Mouse (Mus musculus) neural tube, embryonic 12.5 days (tissue): ENCODE results near the gene Mrrf. TPM values are rescaled to one million over a fixed set of nuclear protein-coding genes. Genes with fewer than 3 reads are reported as not detected.

Experiments used
- ATAC-seq: fragments of 200-750 bp; cut with Nextera tagmentation; 2 replicates; pipeline ENCODE4 v1.8.0; 2017; ENCODE audit warnings: low read depth, mild to moderate bottlenecking, moderate TSS enrichment, moderate library complexity; ENCODE audit not compliant: low FRiP score
- H3K27ac ChIP-seq: fragments of 300-500 bp; sonication (generic); 2 replicates; pipeline ENCODE4 v1.5.1; 2016
- H3K27me3 ChIP-seq: fragments of 300-500 bp; sonication (generic); replicated peaks from 2 replicates; pipeline ENCODE4 v1.6.1; 2016; ENCODE audit warnings: mild to moderate bottlenecking
- H3K36me3 ChIP-seq: fragments of 300-500 bp; sonication (generic); 2 replicates; pipeline ENCODE4 v1.6.1; 2016; ENCODE audit warnings: mild to moderate bottlenecking
- H3K4me1 ChIP-seq: fragments of 300-500 bp; sonication (generic); 2 replicates; pipeline ENCODE4 v1.6.1; 2016
- H3K4me2 ChIP-seq: fragments of 300-500 bp; sonication (generic); replicated peaks from 2 replicates; pipeline ENCODE4 v1.6.1; 2016; ENCODE audit warnings: mild to moderate bottlenecking
- H3K4me3 ChIP-seq: fragments of 300-500 bp; sonication (generic); 2 replicates; pipeline ENCODE4 v1.5.1; 2016
- H3K9ac ChIP-seq: fragments of 300-500 bp; sonication (generic); 2 replicates; pipeline ENCODE4 v1.6.1; 2016; ENCODE audit warnings: mild to moderate bottlenecking
- H3K9me3 ChIP-seq: fragments of 300-500 bp; sonication (generic); 2 replicates; pipeline ENCODE4 v1.6.1; 2016; ENCODE audit warnings: mild to moderate bottlenecking
- WGBS: fragments of 180-500 bp; shearing (Covaris S2); methylation state at CpG from one replicate; pipeline ENCODE4 v1.1.7; 2016; 5-methylcytosine and 5-hydroxymethylcytosine counted together
- polyA plus RNA-seq: library from polyadenylated mRNA; unstranded; fragments of >200 nt; fragmentation: Nextera tagmentation; extraction: Ambion mirVana; gene quantifications from 2 replicates; pipeline ENCODE4 v1.2.1, GENCODE M21; 2016

The Mrrf gene
- polyA plus RNA-seq, 1 experiment from 2014 or later, result 23.1 TPM

- no peak for ATAC-seq
- no peak overlapping the region for H3K4me2 ChIP-seq
- 50% methylated on average over 11 of the region's 11 CpGs for WGBS
- peaks cover 17% of the 10 kb centered on the region for H3K4me1 ChIP-seq
- no peak overlapping the region for H3K27ac ChIP-seq
- H3K9me3 ChIP-seq, result no peaks in the 10 kb centered on the region
- no peak overlapping the region for H3K9ac ChIP-seq
- H3K36me3 ChIP-seq, result no peaks in the 10 kb centered on the region
- H3K27me3 ChIP-seq, result peaks cover 50% of the 10 kb centered on the region
- no peak overlapping the region for H3K4me3 ChIP-seq
Measured at GRCm38 (mm10) chr2:36207071-36207470, 70.9 kb downstream of the Mrrf start.

GRCm38 (mm10) chr2:36210796-36211195 lies 74.6 kb downstream of the Mrrf start:
- H3K9me3 ChIP-seq, result no peaks in the 10 kb centered on the region
- WGBS, result under 1% methylated on average over 34 of the region's 34 CpGs
- peak overlapping the region; percentile 46 for H3K4me2 ChIP-seq
- no peak overlapping the region for H3K27ac ChIP-seq
- H3K36me3 ChIP-seq, result no peaks in the 10 kb centered on the region
- peaks cover 4% of the 10 kb centered on the region; the same call in 1 of the 2 replicates for H3K4me1 ChIP-seq
- peaks cover 37% of the 10 kb centered on the region for H3K27me3 ChIP-seq
- H3K9ac ChIP-seq, result no peak overlapping the region
- no peak overlapping the region for H3K4me3 ChIP-seq
- ATAC-seq, result no peak

GRCm38 (mm10) chr2:36211785-36212184 lies 75.6 kb downstream of the Mrrf start:
- Histone ChIP-seq H3K4me2 (no peak overlapping the region), H3K27me3 (peaks cover 37% of the 10 kb centered on the region)
- ATAC-seq, result no peak

GRCm38 (mm10) chr2:36213108-36213507 lies 76.9 kb downstream of the Mrrf start:
- Histone ChIP-seq H3K9ac (no peak overlapping the region), H3K4me2 (no peak overlapping the region), H3K9me3 (no peaks in the 10 kb centered on the region), H3K4me3 (no peak overlapping the region), H3K36me3 (no peaks in the 10 kb centered on the region), H3K4me1 (peaks cover 7% of the 10 kb centered on the region), H3K27ac (no peak overlapping the region), H3K27me3 (peaks cover 37% of the 10 kb centered on the region)
- WGBS, result 68% methylated on average over 7 of the region's 7 CpGs
- ATAC-seq, result no peak

More at GRCm38 (mm10) chr2:36211785-36212184, 75.6 kb downstream of the Mrrf start:
- Histone ChIP-seq H3K9ac (no peak overlapping the region), H3K27ac (no peak overlapping the region), H3K4me1 (peaks cover 7% of the 10 kb centered on the region; the same call in 1 of the 2 replicates), H3K9me3 (no peaks in the 10 kb centered on the region), H3K36me3 (no peaks in the 10 kb centered on the region), H3K4me3 (no peak overlapping the region)
- WGBS, result 7% methylated on average over 7 of the region's 7 CpGs

GRCm38 (mm10) chr2:36214023-36214422 lies 77.8 kb downstream of the Mrrf start:
- Histone ChIP-seq H3K36me3 (no peaks in the 10 kb centered on the region), H3K4me2 (no peak overlapping the region), H3K9me3 (no peaks in the 10 kb centered on the region), H3K4me1 (peaks cover 7% of the 10 kb centered on the region), H3K27ac (no peak overlapping the region), H3K4me3 (no peak overlapping the region), H3K9ac (no peak overlapping the region), H3K27me3 (peaks cover 37% of the 10 kb centered on the region)
- peak; percentile 65 for ATAC-seq
- WGBS, result 10% methylated on average over 8 of the region's 8 CpGs

- Histone ChIP-seq H3K27me3 (peaks cover 34% of the 10 kb centered on the region), H3K4me2 (no peak overlapping the region), H3K27ac (no peak overlapping the region), H3K4me1 (peaks cover 7% of the 10 kb centered on the region), H3K9me3 (no peaks in the 10 kb centered on the region), H3K9ac (no peak overlapping the region), H3K4me3 (no peak overlapping the region), H3K36me3 (no peaks in the 10 kb centered on the region)
- ATAC-seq, result no peak
- WGBS, result 65% methylated on average over 5 of the region's 5 CpGs
Measured at GRCm38 (mm10) chr2:36214425-36214824, 78.2 kb downstream of the Mrrf start.

- 92% methylated on average over 5 of the region's 5 CpGs for WGBS
- H3K4me3 ChIP-seq, result no peak overlapping the region
- no peak overlapping the region for H3K27ac ChIP-seq
- H3K4me2 ChIP-seq, result no peak overlapping the region
- ATAC-seq, result no peak
- no peaks in the 10 kb centered on the region for H3K36me3 ChIP-seq
- no peak overlapping the region for H3K9ac ChIP-seq
- H3K9me3 ChIP-seq, result no peaks in the 10 kb centered on the region
- peaks cover 26% of the 10 kb centered on the region for H3K27me3 ChIP-seq
- peaks cover 7% of the 10 kb centered on the region for H3K4me1 ChIP-seq
Measured at GRCm38 (mm10) chr2:36215203-36215739, 79.1 kb downstream of the Mrrf start.

GRCm38 (mm10) chr2:36216546-36216945 lies 80.4 kb downstream of the Mrrf start:
- no peak for ATAC-seq
- Histone ChIP-seq H3K9ac (no peak overlapping the region), H3K4me2 (no peak overlapping the region), H3K4me3 (no peak overlapping the region), H3K27ac (no peak overlapping the region), H3K27me3 (peaks cover 13% of the 10 kb centered on the region), H3K9me3 (no peaks in the 10 kb centered on the region), H3K36me3 (no peaks in the 10 kb centered on the region), H3K4me1 (peaks cover 7% of the 10 kb centered on the region)

- Histone ChIP-seq H3K9ac (no peak overlapping the region), H3K9me3 (no peaks in the 10 kb centered on the region), H3K4me2 (no peak overlapping the region), H3K27ac (no peak overlapping the region), H3K36me3 (no peaks in the 10 kb centered on the region), H3K27me3 (peaks cover 8% of the 10 kb centered on the region), H3K4me1 (peaks cover 4% of the 10 kb centered on the region), H3K4me3 (no peak overlapping the region)
- 59% methylated on average over 4 of the region's 4 CpGs for WGBS
- no peak for ATAC-seq
Measured at GRCm38 (mm10) chr2:36216953-36217573, 80.9 kb downstream of the Mrrf start.

- no peaks in the 10 kb centered on the region for H3K36me3 ChIP-seq
- H3K4me3 ChIP-seq, result no peak overlapping the region
- H3K9me3 ChIP-seq, result no peaks in the 10 kb centered on the region
- peaks cover 3% of the 10 kb centered on the region for H3K4me1 ChIP-seq
- 0 out of 2 replicates have a peak, but pooled peaks cover 2% of the 10 kb centered on the region for H3K27me3 ChIP-seq
- no peak overlapping the region for H3K4me2 ChIP-seq
- H3K9ac ChIP-seq, result no peak overlapping the region
- H3K27ac ChIP-seq, result no peak overlapping the region
- 56% methylated on average over 5 of the region's 5 CpGs for WGBS
- ATAC-seq, result no peak
Measured at GRCm38 (mm10) chr2:36217692-36218233, 81.6 kb downstream of the Mrrf start.

- no peaks in the 10 kb centered on the region for H3K36me3 ChIP-seq
- H3K4me3 ChIP-seq, result no peak overlapping the region
- no peaks in the 10 kb centered on the region for H3K9me3 ChIP-seq
- 89% methylated on average over 8 of the region's 8 CpGs for WGBS
- peaks cover 3% of the 10 kb centered on the region for H3K4me1 ChIP-seq
- H3K27ac ChIP-seq, result no peak overlapping the region
- H3K27me3 ChIP-seq, result no peaks in the 10 kb centered on the region
- H3K9ac ChIP-seq, result no peak overlapping the region
- ATAC-seq, result no peak
- H3K4me2 ChIP-seq, result no peak overlapping the region
Measured at GRCm38 (mm10) chr2:36220106-36220505, 83.9 kb downstream of the Mrrf start.

- Histone ChIP-seq H3K4me2 (no peak overlapping the region), H3K4me3 (no peak overlapping the region), H3K27ac (no peak overlapping the region), H3K4me1 (peaks cover 3% of the 10 kb centered on the region), H3K36me3 (no peaks in the 10 kb centered on the region), H3K9ac (no peak overlapping the region), H3K9me3 (no peaks in the 10 kb centered on the region), H3K27me3 (no peaks in the 10 kb centered on the region)
- WGBS, result 79% methylated on average over 4 of the region's 4 CpGs
- no peak for ATAC-seq
Measured at GRCm38 (mm10) chr2:36220891-36221290, 84.7 kb downstream of the Mrrf start.
